Comparison of ENCODE assay signal across 25 mouse cellular contexts in the genomic region with DNA sequence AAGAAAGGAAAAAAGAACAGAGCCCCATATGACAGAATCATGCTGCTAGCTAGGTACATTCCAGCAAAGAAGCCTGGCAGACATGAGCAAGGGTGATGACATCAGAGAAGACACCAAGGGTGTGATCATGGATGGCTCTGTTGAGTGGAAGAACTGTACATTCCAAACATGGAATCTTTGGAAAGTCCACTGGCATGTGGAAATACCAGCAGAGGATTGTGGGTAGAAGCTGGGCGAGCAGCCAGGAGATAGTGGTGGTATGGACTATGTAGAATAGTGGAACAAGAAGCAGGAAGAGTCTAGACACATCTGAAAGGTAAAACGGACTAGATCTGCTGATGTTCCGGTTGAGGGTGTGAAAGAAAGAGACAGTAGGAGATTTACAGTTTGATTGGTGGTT. TPM values are rescaled to one million over a fixed set of nuclear protein-coding genes. Genes with fewer than 3 reads are reported as not detected.
DNase-seq lines count a peak whose midpoint lies in the region; ATAC-seq and TF ChIP-seq lines count a peak whose summit lies in the region.
"Had no signal": no experiment of that assay in that cellular context is flagged by ENCODE, and none has a peak within 500 bp of the region (broad histone marks: within the 10 kb centered on the region; RNA-seq: fewer than 3 reads in every experiment).

No protein-coding gene starts in this region.

- DNase-seq in heart, embryonic 10.5 days (ENCODE audit: low spot score) = peak; percentile 87
- no peak for DNase-seq in heart, adult 11 months
- peak; percentile 70 for DNase-seq in lung, embryonic 14.5 days
- no peak for DNase-seq in lung, postnatal 25 days (ENCODE audit: low spot score)
- DNase-seq in 3T3-L1 (ENCODE audit: low read depth, low spot score) = peak; percentile 80
- DNase-seq in urinary bladder, postnatal 25 days (ENCODE audit: low spot score) = no peak
- DNase-seq in adrenal gland, postnatal 36 days = no peak
- DNase-seq: adrenal gland, postnatal 14 days; cerebellum, adult 2 months; kidney, adult 18-20 months; midbrain, embryonic 14.5 days; spleen, adult 18-20 months; thymus, adult 18-20 months had no signal

- 0 out of 2 replicates have a peak, but pooled peaks have one; percentile 28 for ATAC-seq in lung, embryonic 14.5 days (ENCODE audit: insufficient read depth)
- peak; percentile 88 for ATAC-seq in heart, embryonic 15.5 days (replicated peaks; ENCODE audit: insufficient number of reproducible peaks, insufficient read depth, low FRiP score, low read depth)
- ATAC-seq: forebrain, embryonic 16.5 days had no signal

- no peak overlapping the region for H3K9ac ChIP-seq in lung, embryonic 14.5 days
- no peak overlapping the region for H3K9ac ChIP-seq in heart, embryonic 15.5 days
- H3K9ac ChIP-seq: embryonic facial prominence, embryonic 13.5 days; hindbrain, embryonic 15.5 days had no signal

- H3K36me3 ChIP-seq in heart, embryonic 10.5 days = no peaks in the 10 kb centered on the region
- no peaks in the 10 kb centered on the region for H3K36me3 ChIP-seq in lung, embryonic 14.5 days (ENCODE audit: insufficient read depth)
- no peaks in the 10 kb centered on the region for H3K36me3 ChIP-seq in heart, embryonic 15.5 days
- H3K36me3 ChIP-seq: embryonic facial prominence, embryonic 13.5 days; hindbrain, embryonic 15.5 days had no signal

- H3K9me3 ChIP-seq in heart, embryonic 10.5 days = no peaks in the 10 kb centered on the region
- H3K9me3 ChIP-seq in lung, embryonic 14.5 days (ENCODE audit: low read depth, low read length) = no peaks in the 10 kb centered on the region
- H3K9me3 ChIP-seq in heart, embryonic 15.5 days (replicated peaks) = no peaks in the 10 kb centered on the region
- H3K9me3 ChIP-seq: embryonic facial prominence, embryonic 13.5 days; hindbrain, embryonic 15.5 days had no signal

- H3K27ac ChIP-seq in heart, embryonic 10.5 days = peak overlapping the region; percentile 67
- H3K27ac ChIP-seq in lung, embryonic 14.5 days (ENCODE audit: low read depth) = no peak overlapping the region
- H3K27ac ChIP-seq in heart, embryonic 15.5 days = peak overlapping the region; percentile 79
- H3K27ac ChIP-seq: embryonic facial prominence, embryonic 13.5 days; hindbrain, embryonic 15.5 days had no signal

- H3K4me3 ChIP-seq in heart, embryonic 10.5 days = no peak overlapping the region
- no peak overlapping the region for H3K4me3 ChIP-seq in lung, embryonic 14.5 days (ENCODE audit: low read depth, low read length)
- H3K4me3 ChIP-seq in heart, embryonic 15.5 days = no peak overlapping the region
- H3K4me3 ChIP-seq: embryonic facial prominence, embryonic 13.5 days; hindbrain, embryonic 15.5 days had no signal

- peaks cover 59% of the 10 kb centered on the region for H3K4me1 ChIP-seq in heart, embryonic 10.5 days
- H3K4me1 ChIP-seq in lung, embryonic 14.5 days (ENCODE audit: insufficient read depth) = no peaks in the 10 kb centered on the region; the same call in 1 of the 2 replicates
- H3K4me1 ChIP-seq in heart, embryonic 15.5 days (replicated peaks) = peaks cover 43% of the 10 kb centered on the region

- no peak overlapping the region for H3K4me2 ChIP-seq in lung, embryonic 14.5 days
- H3K4me2 ChIP-seq in heart, embryonic 15.5 days = no peak overlapping the region
- H3K4me2 ChIP-seq: embryonic facial prominence, embryonic 13.5 days; hindbrain, embryonic 15.5 days; liver, embryonic 11.5 days had no signal

- no peaks in the 10 kb centered on the region for H3K27me3 ChIP-seq in heart, embryonic 10.5 days (ENCODE audit: insufficient read depth, poor library complexity, severe bottlenecking)
- no peaks in the 10 kb centered on the region for H3K27me3 ChIP-seq in lung, embryonic 14.5 days (ENCODE audit: insufficient read depth, low read length)
- no peaks in the 10 kb centered on the region for H3K27me3 ChIP-seq in heart, embryonic 15.5 days
- H3K27me3 ChIP-seq: hindbrain, embryonic 15.5 days had no signal

- 62% methylated on average over 3 of the region's 3 CpGs for WGBS in heart, embryonic 10.5 days
- 66% methylated on average over 3 of the region's 3 CpGs for WGBS in lung, embryonic 14.5 days
- WGBS in heart, embryonic 15.5 days = 22% methylated on average over 3 of the region's 3 CpGs

- no peak for TF ChIP-seq CTCF in lung, embryonic 14.5 days (IDR thresholded peaks at IDR 0.05; ENCODE audit: low read depth)

RNA-seq across cellular contexts. Expression of gene Ccdc182, which starts 43.3 kb away (rescaled TPM):
- polyA plus RNA-seq in heart, embryonic 10.5 days (2016; fragmentation: Nextera tagmentation; extraction: Ambion mirVana) = 0.18 TPM in 1 of 2 replicates, not detected in the other
- not detected in 2 replicates for polyA plus RNA-seq in lung, embryonic 14.5 days (2014; fragmentation: Nextera tagmentation; extraction: Ambion mirVana)
- not detected in 2 replicates for polyA plus RNA-seq in heart, embryonic 15.5 days (2015; fragmentation: Nextera tagmentation; extraction: Ambion mirVana)
- total RNA-seq in adrenal gland, postnatal 36 days (2021) = not detected
- total RNA-seq: adrenal gland, postnatal 14 days; gastrocnemius, adult 18-20 months; layer of hippocampus, postnatal 25 days; left cerebral cortex, postnatal 14 days; megakaryocyte progenitor cell, adult 5-6 weeks had no signal
- polyA plus RNA-seq: forebrain, embryonic 16.5 days; gonadal fat pad, adult 2 months; liver, embryonic 11.5 days; stomach, embryonic 14.5 days; urinary bladder, adult 2 months had no signal

RNA-seq across cellular contexts. Expression of gene Mrps23, which starts 46.4 kb away (rescaled TPM):
- polyA plus RNA-seq in heart, embryonic 10.5 days (2016; fragmentation: Nextera tagmentation; extraction: Ambion mirVana) = 74.6 and 82.3 TPM in 2 replicates
- polyA plus RNA-seq in lung, embryonic 14.5 days (2014; fragmentation: Nextera tagmentation; extraction: Ambion mirVana) = 55.1 and 57.6 TPM in 2 replicates
- polyA plus RNA-seq in heart, embryonic 15.5 days (2015; fragmentation: Nextera tagmentation; extraction: Ambion mirVana) = 80.7 and 93.9 TPM in 2 replicates
- total RNA-seq in adrenal gland, postnatal 36 days (2021) = 100 to 1,000 TPM; 151 to 216 TPM

Comparison
In these comparisons a context has a peak if more than half of its experiments do, and no peak if none do; other contexts are left out.
1. DNase-seq: peak in heart, embryonic 10.5 days (single experiment), lung, embryonic 14.5 days (single experiment) and 3T3-L1 (single experiment); none in heart, adult 11 months (single experiment), lung, postnatal 25 days (single experiment), urinary bladder, postnatal 25 days (single experiment) and adrenal gland, postnatal 36 days (0 of 2).